Mouse (Mus musculus) lung, postnatal 0 days (tissue): ENCODE measurements around the gene Six3.

Experiments
- CTCF ChIP-seq: IDR thresholded peaks from 2 replicates; pipeline ENCODE4 v1.5.1; 2016; ENCODE audit warnings: antibody characterized with exemption, mild to moderate bottlenecking
- EP300 ChIP-seq: IDR thresholded peaks from 2 replicates; pipeline ENCODE4 v1.6.1; 2016; ENCODE audit warnings: antibody characterized with exemption, mild to moderate bottlenecking, control low read depth

DNA sequence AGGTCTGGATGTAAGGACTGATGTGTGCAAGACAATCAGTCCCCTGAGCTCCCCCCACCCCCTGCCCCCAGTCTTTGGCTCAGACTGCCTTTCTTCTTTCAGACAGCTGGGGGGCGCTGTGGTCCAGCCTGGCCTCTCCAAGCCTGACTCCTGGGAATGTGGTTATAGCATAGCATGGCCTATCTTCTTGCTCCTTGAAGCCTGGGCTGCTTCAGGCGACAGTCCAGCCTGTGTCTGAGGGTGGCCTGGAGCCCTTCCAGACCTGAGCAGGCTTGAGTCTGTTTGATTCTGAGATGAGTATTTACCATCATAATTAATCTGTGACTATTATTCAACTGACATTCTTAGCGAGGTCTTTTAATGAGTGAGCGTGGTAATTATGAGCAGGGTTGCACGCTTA is 17.7 kb downstream of the Six3 start:
- TF ChIP-seq CTCF (peak; percentile 46), EP300 (no peak)
